Mouse (Mus musculus): ENCODE data around the gene Xcr1.

The Xcr1 gene

GRCm38 (mm10) chr9:123861929-123862328 is at the start of gene Xcr1:
TSS of gene Xcr1 (minus strand) at chr9:123862029.
- no peak for DNase-seq (ENCODE audit: low spot score)

GRCm38 (mm10) chr9:123872049-123872448 is 10.2 kb upstream of the Xcr1 start:
- no peak for DNase-seq (ENCODE audit: low spot score)

- no peak for DNase-seq (ENCODE audit: low spot score)
Observed at GRCm38 (mm10) chr9:123869167-123869784, 7.4 kb upstream of the Xcr1 start.

GRCm38 (mm10) chr9:123863641-123864040 is 1.8 kb upstream of the Xcr1 start:
- DNase-seq (ENCODE audit: low spot score): no peak

- DNase-seq (ENCODE audit: low spot score): no peak
Observed at GRCm38 (mm10) chr9:123862895-123863616, 1.2 kb upstream of the Xcr1 start.

- no peak for DNase-seq (ENCODE audit: low spot score)
Observed at GRCm38 (mm10) chr9:123856836-123857235, 5.0 kb downstream of the Xcr1 start.

GRCm38 (mm10) chr9:123852449-123853390 is 9.1 kb downstream of the Xcr1 start:
- no peak for DNase-seq (ENCODE audit: low spot score)

GRCm38 (mm10) chr9:123851713-123852448 is 9.9 kb downstream of the Xcr1 start, which contains the start of gene Fyco1:
TSS of gene Fyco1 (minus strand) at chr9:123851899.
- peak; percentile 92 for DNase-seq (ENCODE audit: low spot score)

GRCm38 (mm10) chr9:123851062-123851712 is 10.6 kb downstream of the Xcr1 start:
- DNase-seq (ENCODE audit: low spot score): peak; percentile 75

- DNase-seq (ENCODE audit: low spot score): no peak
Observed at GRCm38 (mm10) chr9:123850705-123851061, 11.1 kb downstream of the Xcr1 start.

- no peak for DNase-seq (ENCODE audit: low spot score)
Observed at GRCm38 (mm10) chr9:123849976-123850695, 11.7 kb downstream of the Xcr1 start.

- DNase-seq (ENCODE audit: low spot score): no peak
Observed at GRCm38 (mm10) chr9:123846490-123846889, 15.3 kb downstream of the Xcr1 start.

- no peak for DNase-seq (ENCODE audit: low spot score)
Observed at GRCm38 (mm10) chr9:123845120-123845519, 16.7 kb downstream of the Xcr1 start.

- no peak for DNase-seq (ENCODE audit: low spot score)
Observed at GRCm38 (mm10) chr9:123844468-123844867, 17.4 kb downstream of the Xcr1 start.

- DNase-seq (ENCODE audit: low spot score): no peak
Observed at GRCm38 (mm10) chr9:123840243-123840642, 21.6 kb downstream of the Xcr1 start.

GRCm38 (mm10) chr9:123835851-123836250 is 26.0 kb downstream of the Xcr1 start:
- no peak for DNase-seq (ENCODE audit: low spot score)

GRCm38 (mm10) chr9:123828916-123829315 is 32.9 kb downstream of the Xcr1 start:
- no peak for DNase-seq (ENCODE audit: low spot score)

GRCm38 (mm10) chr9:123826631-123827030 is 35.2 kb downstream of the Xcr1 start:
- no peak for DNase-seq (ENCODE audit: low spot score)

- no peak for DNase-seq (ENCODE audit: low spot score)
Observed at GRCm38 (mm10) chr9:123818601-123819000, 43.2 kb downstream of the Xcr1 start.

- no peak for DNase-seq (ENCODE audit: low spot score)
Observed at GRCm38 (mm10) chr9:123815996-123816395, 45.8 kb downstream of the Xcr1 start.

GRCm38 (mm10) chr9:123815444-123815843 is 46.4 kb downstream of the Xcr1 start:
- DNase-seq (ENCODE audit: low spot score): no peak

All from testis, postnatal 10 days (tissue).